Mouse (Mus musculus): ENCODE measurements around the gene Gigyf2. TPM values are rescaled to one million over a fixed set of nuclear protein-coding genes. Genes with fewer than 3 reads are reported as not detected.

The Gigyf2 gene
- polyA plus RNA-seq, 1 experiment from 2014 or later, result 55.8 TPM

Other genes starting within 250 kb of the Gigyf2 start
- not detected in 2 replicates for gene Alppl2, start 237.1 kb upstream of the Gigyf2 start, polyA plus RNA-seq (2014; fragmentation: Nextera tagmentation; extraction: Ambion mirVana)
- not detected in 2 replicates for gene Alpi, start 225.4 kb upstream of the Gigyf2 start, polyA plus RNA-seq (2014; fragmentation: Nextera tagmentation; extraction: Ambion mirVana)
- gene Akp3, start 202.0 kb upstream of the Gigyf2 start, polyA plus RNA-seq (2014; fragmentation: Nextera tagmentation; extraction: Ambion mirVana), result not detected in 2 replicates
- gene Ecel1, start 170.5 kb upstream of the Gigyf2 start, polyA plus RNA-seq (2014; fragmentation: Nextera tagmentation; extraction: Ambion mirVana), result 5.4 and 6.2 TPM in 2 replicates
- gene Prss56, start 143.7 kb upstream of the Gigyf2 start, polyA plus RNA-seq (2014; fragmentation: Nextera tagmentation; extraction: Ambion mirVana), result not detected in 2 replicates
- gene Chrnd, start 136.4 kb upstream of the Gigyf2 start, polyA plus RNA-seq (2014; fragmentation: Nextera tagmentation; extraction: Ambion mirVana), result 0.07 TPM in 1 of 2 replicates, not detected in the other
- gene Chrng, start 122.3 kb upstream of the Gigyf2 start, polyA plus RNA-seq (2014; fragmentation: Nextera tagmentation; extraction: Ambion mirVana), result 0.23 TPM in 1 of 2 replicates, not detected in the other
- gene Eif4e2, start 113.1 kb upstream of the Gigyf2 start, polyA plus RNA-seq (2014; fragmentation: Nextera tagmentation; extraction: Ambion mirVana), result 138 and 141 TPM in 2 replicates
- 2.2 and 2.6 TPM in 2 replicates for gene Efhd1, start 62.6 kb upstream of the Gigyf2 start, polyA plus RNA-seq (2014; fragmentation: Nextera tagmentation; extraction: Ambion mirVana)
- gene Kcnj13, start 67.7 kb downstream of the Gigyf2 start, polyA plus RNA-seq (2014; fragmentation: Nextera tagmentation; extraction: Ambion mirVana), result 0.68 and 1.2 TPM in 2 replicates
- not detected in 2 replicates for gene Snorc, start 143.3 kb downstream of the Gigyf2 start, polyA plus RNA-seq (2014; fragmentation: Nextera tagmentation; extraction: Ambion mirVana)
- gene Neu2, start 182.9 kb downstream of the Gigyf2 start, polyA plus RNA-seq (2014; fragmentation: Nextera tagmentation; extraction: Ambion mirVana), result not detected in 2 replicates
- 2.3 and 2.5 TPM in 2 replicates for gene Ngef, start 246.9 kb downstream of the Gigyf2 start, polyA plus RNA-seq (2014; fragmentation: Nextera tagmentation; extraction: Ambion mirVana)

All from forebrain, embryonic 11.5 days (tissue).